Mouse (Mus musculus): ENCODE measurements around the gene Anks1. TPM values are rescaled to one million over a fixed set of nuclear protein-coding genes. Genes with fewer than 3 reads are reported as not detected.
A peak's percentile ranks its signal among the peaks of the same experiment; 100 is the strongest.

Anks1 gene
- polyA plus RNA-seq, 1 experiment = 74.2 TPM

DNA sequence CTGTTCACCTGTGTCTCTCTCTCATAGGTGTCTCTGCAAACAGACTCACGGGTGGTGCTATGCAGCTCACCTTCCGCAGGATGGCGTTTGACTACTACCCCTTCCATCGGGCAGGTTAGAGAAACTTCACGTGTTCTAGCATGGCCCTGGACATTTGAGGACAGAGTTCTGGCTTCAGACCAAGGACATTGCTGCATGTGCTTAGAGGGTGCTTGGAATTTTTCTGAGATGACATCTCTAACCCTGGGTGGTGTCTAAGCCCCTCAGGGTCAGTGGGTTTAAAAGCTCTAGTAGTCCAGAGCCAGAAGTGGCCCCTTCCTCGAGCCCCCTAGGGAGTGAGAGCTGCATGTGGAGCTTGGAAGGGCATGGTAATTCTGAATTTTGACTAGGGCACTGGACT, 25.1 kb upstream of the Anks1 start:
- Histone ChIP-seq H3K4me3 (replicated peaks; ENCODE audit: insufficient read depth, low read depth, low read length) (no peak overlapping the region), H3K27me3 (ENCODE audit: control insufficient read depth, insufficient read depth, low read length) (no peaks in the 10 kb centered on the region), H3K27ac (ENCODE audit: insufficient read depth, low read length) (no peak overlapping the region), H3K4me1 (ENCODE audit: control insufficient read depth, insufficient read depth, low read length) (no peaks in the 10 kb centered on the region)
- no peak for DNase-seq
- 90% methylated on average over 6 of the region's 6 CpGs for WGBS
- no peak for TF ChIP-seq CTCF (IDR thresholded peaks at IDR 0.05; ENCODE audit: borderline replicate concordance, insufficient read depth, low read depth, low read length)
- TF ChIP-seq POLR2A (IDR thresholded peaks at IDR 0.05; ENCODE audit: borderline replicate concordance, insufficient read depth, low read length) = no peak

DNA sequence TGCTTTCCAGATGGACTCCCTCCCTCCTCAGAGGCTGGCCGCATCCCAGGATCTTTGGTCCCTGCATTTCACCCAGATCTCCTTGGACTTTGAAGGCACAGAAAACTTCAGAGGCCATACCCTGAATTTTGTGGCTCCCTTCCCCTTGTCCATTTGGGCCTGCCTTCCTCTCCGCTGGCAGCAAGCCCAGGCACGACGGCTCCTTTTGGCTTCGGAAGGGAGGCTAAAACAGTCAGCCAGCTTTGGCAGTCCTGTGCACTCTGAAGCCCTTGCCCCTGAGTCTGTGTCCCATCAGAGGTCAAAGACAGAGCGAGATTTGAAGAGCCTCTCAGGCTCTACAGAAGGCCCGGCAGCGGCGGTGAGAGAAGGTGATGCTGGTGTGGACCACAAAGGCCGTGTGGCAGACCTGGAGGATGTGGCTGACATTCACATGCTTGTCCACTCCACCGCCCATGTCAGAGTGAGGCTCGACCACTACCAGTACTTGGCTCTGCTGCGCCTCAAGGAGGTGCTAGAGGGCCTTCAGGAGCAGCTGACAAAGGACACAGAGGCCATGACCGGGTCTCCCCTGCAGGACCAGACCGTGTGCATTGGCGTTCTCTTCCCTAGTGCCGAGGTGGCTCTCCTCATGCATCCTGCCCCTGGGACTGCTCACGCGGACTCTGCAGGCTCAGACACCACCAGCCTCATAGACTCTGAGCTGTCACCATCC, 22.5 kb upstream of the Anks1 start:
- H3K4me1 ChIP-seq (ENCODE audit: control insufficient read depth, insufficient read depth, low read length) = no peaks in the 10 kb centered on the region
- no peak overlapping the region for H3K4me3 ChIP-seq (replicated peaks; ENCODE audit: insufficient read depth, low read depth, low read length)
- 0 out of 2 replicates have a peak, but pooled peaks have one; percentile 3 for TF ChIP-seq CTCF (IDR thresholded peaks at IDR 0.05; ENCODE audit: borderline replicate concordance, insufficient read depth, low read depth, low read length)
- no peak for TF ChIP-seq POLR2A (IDR thresholded peaks at IDR 0.05; ENCODE audit: borderline replicate concordance, insufficient read depth, low read length)
- no peak overlapping the region for H3K27ac ChIP-seq (ENCODE audit: insufficient read depth, low read length)
- 52% methylated on average over 19 of the region's 19 CpGs for WGBS
- H3K27me3 ChIP-seq (ENCODE audit: control insufficient read depth, insufficient read depth, low read length) = no peaks in the 10 kb centered on the region
- DNase-seq = peak; percentile 28 to 40

DNA sequence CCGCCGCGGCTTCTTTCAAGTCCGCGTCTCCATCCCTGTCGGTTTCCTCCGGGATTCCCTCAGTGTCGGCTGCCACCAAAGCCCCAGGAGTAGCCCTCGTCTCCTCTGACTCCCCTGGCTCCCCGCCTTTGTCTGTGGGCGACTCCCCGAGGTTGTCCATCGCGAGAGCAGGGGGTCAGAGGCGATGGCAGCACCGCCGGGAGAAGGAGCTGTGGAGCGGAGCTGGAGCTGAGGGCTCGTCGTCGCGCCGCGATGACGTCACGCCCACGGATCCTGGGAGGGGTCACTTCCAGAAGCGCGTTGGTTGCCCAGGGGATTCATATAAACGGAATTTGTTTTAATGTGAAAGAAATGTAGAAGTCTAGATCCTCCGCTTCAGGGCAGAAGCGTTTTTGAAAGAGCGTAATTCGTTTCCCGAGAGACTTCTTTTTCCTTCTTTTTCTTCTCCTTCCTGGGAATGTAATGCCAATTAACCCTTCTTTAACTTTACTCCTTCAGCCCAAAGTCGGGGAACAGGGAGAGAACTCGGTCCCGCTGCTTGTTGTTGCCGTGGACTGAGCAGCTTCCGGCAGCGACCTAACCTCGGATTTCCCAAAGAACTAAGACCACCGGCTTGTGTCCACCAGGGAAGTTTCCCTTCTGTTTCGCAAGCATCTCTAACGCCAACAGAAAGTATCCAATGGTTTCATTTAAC, 1.4 kb upstream of the Anks1 start:
- DNase-seq = peak; percentile 93 to 97
- Histone ChIP-seq H3K27ac (ENCODE audit: insufficient read depth, low read length) (peak overlapping the region; percentile 18; the same call in 1 of the 2 replicates), H3K27me3 (ENCODE audit: control insufficient read depth, insufficient read depth, low read length) (no peaks in the 10 kb centered on the region), H3K4me3 (replicated peaks; ENCODE audit: insufficient read depth, low read depth, low read length) (peak overlapping the region; percentile 79), H3K4me1 (ENCODE audit: control insufficient read depth, insufficient read depth, low read length) (no peaks in the 10 kb centered on the region; the same call in 1 of the 2 replicates)
- under 1% methylated on average over 45 of the region's 45 CpGs for WGBS
- TF ChIP-seq CTCF (IDR thresholded peaks at IDR 0.05; ENCODE audit: borderline replicate concordance, insufficient read depth, low read depth, low read length) (no peak; the same call in 1 of the 2 replicates), POLR2A (IDR thresholded peaks at IDR 0.05; ENCODE audit: borderline replicate concordance, insufficient read depth, low read length) (peak; percentile 79)

DNA sequence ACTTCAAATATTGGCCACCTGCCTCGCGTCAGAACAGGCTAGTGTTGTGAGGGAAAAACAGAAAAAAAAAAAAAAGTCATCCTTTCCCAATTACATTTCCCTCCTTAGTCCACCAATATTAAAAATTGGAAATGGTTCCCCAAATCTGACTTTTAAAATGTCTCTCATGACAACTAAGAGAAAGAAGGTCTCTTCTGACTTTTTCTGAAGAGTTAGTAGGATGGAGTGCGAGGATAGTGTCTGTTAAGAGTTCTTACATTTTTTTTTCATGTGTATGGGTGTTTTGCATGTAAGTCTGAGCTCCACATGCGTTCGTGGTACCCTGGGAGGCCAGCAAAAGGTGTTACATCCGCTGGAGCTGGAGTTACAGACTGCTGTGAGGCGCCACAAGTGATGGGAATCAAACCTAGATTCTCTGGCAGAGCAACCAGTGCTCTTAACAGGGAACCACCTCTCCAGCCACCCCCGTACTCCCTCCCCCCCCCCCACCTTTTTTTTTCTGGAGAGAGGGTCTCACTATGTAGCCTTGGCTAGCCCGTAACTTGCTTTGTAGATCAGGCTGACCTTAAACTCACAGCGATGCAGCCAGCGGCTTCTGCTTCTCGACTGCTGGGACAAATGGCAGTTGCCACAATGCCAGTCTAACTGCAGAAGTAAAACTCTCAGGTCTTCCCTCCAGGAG, 759 bp upstream of the Anks1 start:
- peak; percentile 17 to 25 for DNase-seq
- under 1% methylated on average over 12 of the region's 12 CpGs for WGBS

DNA sequence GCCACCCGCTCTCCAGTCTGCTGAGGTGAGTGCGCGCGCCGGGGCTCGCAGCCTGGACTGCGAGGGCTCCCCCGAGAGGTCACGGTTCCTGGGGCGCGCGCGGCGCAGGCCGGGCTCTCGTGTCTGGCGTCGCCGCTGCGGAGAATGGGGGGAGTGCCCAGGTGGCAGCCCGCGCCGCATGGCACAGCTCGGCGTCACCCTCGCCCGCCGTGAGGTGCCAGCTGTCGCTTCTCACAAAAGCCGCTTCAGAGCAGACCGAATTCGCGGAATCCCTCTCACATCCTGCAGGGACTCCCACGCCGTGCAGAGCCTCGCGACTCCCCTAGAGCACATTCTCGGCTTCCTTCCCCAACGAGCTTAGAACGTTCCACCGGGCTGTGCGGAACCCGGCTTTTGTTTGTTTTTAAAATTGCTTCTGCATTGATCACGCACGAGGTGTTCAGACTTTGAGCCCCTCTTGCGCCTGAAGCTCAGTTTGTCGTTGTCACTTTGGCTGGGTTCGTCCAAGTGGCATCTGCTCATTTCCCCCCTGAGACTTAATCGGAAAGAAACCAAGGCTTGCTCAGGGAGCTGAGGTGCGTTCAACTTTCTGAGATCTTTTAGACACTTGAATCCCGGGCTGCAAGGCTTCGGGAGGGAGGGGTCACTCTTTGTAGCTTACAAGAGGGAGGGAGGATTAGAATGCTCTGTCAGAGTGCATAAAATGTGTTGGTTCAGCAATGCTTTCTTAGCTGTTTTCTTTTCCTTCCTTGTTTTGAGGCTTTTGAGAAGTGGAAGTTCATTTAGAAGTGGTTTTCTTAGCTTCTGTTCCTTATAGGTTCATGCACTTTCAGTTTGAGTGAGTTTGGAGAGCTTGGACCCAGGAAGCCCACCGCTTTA, 755 bp downstream of the Anks1 start, which contains the start of gene Taf11:
Gene Taf11, minus strand, starts transcription at position 223 of the 879 bp plus-strand sequence.
- peak; percentile 85 to 87 for DNase-seq
- peak; percentile 1; the same call in 1 of the 2 replicates for TF ChIP-seq CTCF (IDR thresholded peaks at IDR 0.05; ENCODE audit: borderline replicate concordance, insufficient read depth, low read depth, low read length)
- TF ChIP-seq POLR2A (IDR thresholded peaks at IDR 0.05; ENCODE audit: borderline replicate concordance, insufficient read depth, low read length) = no peak
- Histone ChIP-seq H3K4me1 (ENCODE audit: control insufficient read depth, insufficient read depth, low read length) (no peaks in the 10 kb centered on the region; the same call in 1 of the 2 replicates), H3K27me3 (ENCODE audit: control insufficient read depth, insufficient read depth, low read length) (no peaks in the 10 kb centered on the region), H3K4me3 (replicated peaks; ENCODE audit: insufficient read depth, low read depth, low read length) (peak within 1 kb of the TSS; percentile 62), H3K27ac (ENCODE audit: insufficient read depth, low read length) (peak within 1 kb of the TSS; percentile 51)
- WGBS = 1% methylated on average over 53 of the region's 53 CpGs

More for the DNA sequence above, 759 bp upstream of the Anks1 start:
- Histone ChIP-seq H3K27ac (ENCODE audit: insufficient read depth, low read length) (no peak overlapping the region; the same call in 1 of the 2 replicates), H3K27me3 (ENCODE audit: control insufficient read depth, insufficient read depth, low read length) (no peaks in the 10 kb centered on the region), H3K4me3 (replicated peaks; ENCODE audit: insufficient read depth, low read depth, low read length) (peak overlapping the region; percentile 79), H3K4me1 (ENCODE audit: control insufficient read depth, insufficient read depth, low read length) (no peaks in the 10 kb centered on the region; the same call in 1 of the 2 replicates)
- TF ChIP-seq CTCF (IDR thresholded peaks at IDR 0.05; ENCODE audit: borderline replicate concordance, insufficient read depth, low read depth, low read length) (no peak), POLR2A (IDR thresholded peaks at IDR 0.05; ENCODE audit: borderline replicate concordance, insufficient read depth, low read length) (no peak)

DNA sequence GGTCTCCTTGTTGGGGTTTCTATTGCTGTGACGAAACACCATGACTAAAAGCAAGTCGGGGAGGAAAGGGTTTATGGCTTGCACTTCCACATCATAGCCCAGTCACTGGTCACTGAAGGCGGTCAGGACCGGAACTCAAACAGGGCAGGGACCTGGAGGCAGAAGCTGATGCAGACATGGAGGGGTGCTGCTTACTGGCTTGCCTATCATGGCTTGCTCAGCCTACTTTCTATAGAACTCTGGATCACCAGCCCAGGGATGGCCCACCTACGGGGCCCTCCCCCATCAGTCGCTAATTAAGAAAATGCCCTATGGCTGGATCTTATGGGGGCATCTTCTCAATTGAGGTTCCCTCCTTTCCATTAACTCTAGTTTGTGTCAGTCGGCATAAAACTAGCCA, 2.3 kb downstream of the Anks1 start:
- no peaks in the 10 kb centered on the region; the same call in none of the 2 replicates for H3K4me1 ChIP-seq (ENCODE audit: control insufficient read depth, insufficient read depth, low read length)
- no peak for DNase-seq
- 88% methylated on average over 7 of the region's 7 CpGs for WGBS
- TF ChIP-seq CTCF (IDR thresholded peaks at IDR 0.05; ENCODE audit: borderline replicate concordance, insufficient read depth, low read depth, low read length) (no peak), POLR2A (IDR thresholded peaks at IDR 0.05; ENCODE audit: borderline replicate concordance, insufficient read depth, low read length) (no peak)
- no peak overlapping the region for H3K27ac ChIP-seq (ENCODE audit: insufficient read depth, low read length)
- H3K27me3 ChIP-seq (ENCODE audit: control insufficient read depth, insufficient read depth, low read length) = no peaks in the 10 kb centered on the region
- no peak overlapping the region for H3K4me3 ChIP-seq (replicated peaks; ENCODE audit: insufficient read depth, low read depth, low read length)

DNA sequence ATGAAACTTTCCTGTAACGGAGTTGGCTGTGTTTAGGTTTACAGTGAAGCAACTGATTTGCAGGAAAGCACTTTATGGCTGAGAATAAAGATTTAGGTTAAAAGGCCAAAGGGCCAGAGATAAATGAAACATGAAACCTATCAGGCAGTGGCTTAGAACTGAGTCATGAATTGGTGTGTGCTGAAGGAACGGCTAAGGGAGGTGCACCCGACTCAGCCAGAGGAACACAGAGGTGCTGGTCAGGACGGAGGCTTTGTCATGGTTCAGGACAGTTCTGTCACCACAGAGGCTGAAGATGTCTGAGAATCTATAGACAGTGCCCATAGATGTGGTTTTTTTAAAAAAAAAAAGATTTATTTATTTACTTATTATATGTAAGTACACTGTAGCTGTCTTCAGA, 5.6 kb downstream of the Anks1 start:
- Histone ChIP-seq H3K4me1 (ENCODE audit: control insufficient read depth, insufficient read depth, low read length) (no peaks in the 10 kb centered on the region; the same call in none of the 2 replicates), H3K27ac (ENCODE audit: insufficient read depth, low read length) (no peak overlapping the region), H3K4me3 (replicated peaks; ENCODE audit: insufficient read depth, low read depth, low read length) (no peak overlapping the region), H3K27me3 (ENCODE audit: control insufficient read depth, insufficient read depth, low read length) (no peaks in the 10 kb centered on the region)
- 92% methylated on average over 4 of the region's 4 CpGs for WGBS
- no peak for DNase-seq
- TF ChIP-seq POLR2A (IDR thresholded peaks at IDR 0.05; ENCODE audit: borderline replicate concordance, insufficient read depth, low read length) (no peak), CTCF (IDR thresholded peaks at IDR 0.05; ENCODE audit: borderline replicate concordance, insufficient read depth, low read depth, low read length) (no peak)
